Mouse (Mus musculus): ENCODE data around the gene Panx2. TPM values are rescaled to one million over a fixed set of nuclear protein-coding genes. Genes with fewer than 3 reads are reported as not detected.

Gene Panx2
- total and polyA plus RNA-seq, 3 experiments = 0.91 to 2.1 (median 1.3) TPM

DNA sequence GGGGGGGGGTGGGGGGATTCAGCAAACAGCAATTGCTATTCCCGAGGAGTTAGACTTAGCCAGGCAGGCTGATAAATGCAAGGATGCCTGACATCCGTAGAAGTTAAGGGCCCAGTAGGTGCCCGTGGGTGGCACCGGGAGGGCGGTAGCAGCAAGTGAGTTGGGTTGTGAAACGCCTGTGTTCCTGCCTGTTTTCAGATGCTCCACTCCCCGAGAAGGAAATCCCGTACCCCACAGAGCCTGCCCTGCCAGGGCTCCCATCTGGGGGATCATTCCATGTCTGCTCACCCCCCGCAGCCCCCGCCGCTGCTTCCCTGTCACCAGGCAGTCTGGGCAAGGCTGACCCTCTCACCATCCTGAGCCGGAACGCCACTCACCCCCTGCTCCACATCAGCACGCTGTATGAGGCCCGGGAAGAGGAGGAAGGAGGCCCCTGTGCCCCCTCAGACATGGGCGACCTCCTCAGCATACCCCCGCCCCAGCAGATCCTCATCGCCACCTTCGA, 9.9 kb downstream of the Panx2 start:
- Histone ChIP-seq H3K9ac (ENCODE audit: low read depth, low read length) (no peak overlapping the region), H3K4me1 (ENCODE audit: control insufficient read depth, insufficient read depth, low read length) (no peaks in the 10 kb centered on the region; the same call in 1 of the 2 replicates), H3K27me3 (ENCODE audit: control insufficient read depth, insufficient read depth, low read length) (peaks cover 3% of the 10 kb centered on the region), H3K79me2 (replicated peaks; ENCODE audit: control insufficient read depth, insufficient read depth, low read length) (no peaks in the 10 kb centered on the region), H3K36me3 (ENCODE audit: control insufficient read depth, insufficient read depth, low read length) (no peaks in the 10 kb centered on the region), H3K4me3 (no peak overlapping the region), H3K27ac (no peak overlapping the region)
- no peak for TF ChIP-seq POLR2A (IDR thresholded peaks at IDR 0.05; ENCODE audit: insufficient read depth, low read depth, low read length)
- WGBS = 78% methylated on average over 19 of the region's 19 CpGs
- no peak for DNase-seq
- intact Hi-C loops (cut with DNase I) = no loop called here

DNA sequence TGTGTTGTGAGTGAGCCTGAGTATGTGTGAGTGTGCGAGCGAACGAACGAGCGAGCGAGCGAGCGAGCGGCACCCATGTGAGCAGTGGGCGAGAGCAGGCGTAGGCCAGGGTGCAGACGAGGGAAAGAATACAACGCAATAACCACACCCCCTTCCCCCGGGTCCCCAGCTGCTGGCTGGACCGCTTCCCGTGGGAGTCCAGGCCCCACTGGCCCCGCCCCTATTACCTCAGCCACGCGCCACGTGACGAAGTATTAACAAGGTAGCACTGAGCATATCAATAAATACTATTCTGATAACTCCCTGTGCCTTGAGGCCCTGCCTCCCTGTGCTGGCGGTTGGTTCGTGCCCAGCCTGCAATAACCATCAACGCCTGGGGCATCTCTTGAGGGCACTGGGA, 11.1 kb downstream of the Panx2 start:
- peaks cover 3% of the 10 kb centered on the region for H3K27me3 ChIP-seq (ENCODE audit: control insufficient read depth, insufficient read depth, low read length)
- H3K4me3 ChIP-seq = no peak overlapping the region
- no peaks in the 10 kb centered on the region for H3K79me2 ChIP-seq (replicated peaks; ENCODE audit: control insufficient read depth, insufficient read depth, low read length)
- H3K27ac ChIP-seq = no peak overlapping the region
- DNase-seq = no peak
- intact Hi-C loops (cut with DNase I) = loop anchor here (10.0 kb wide), 1 partner anchor 246 kb away; no protein-coding TSS in a partner anchor
- H3K36me3 ChIP-seq (ENCODE audit: control insufficient read depth, insufficient read depth, low read length) = no peaks in the 10 kb centered on the region
- H3K4me1 ChIP-seq (ENCODE audit: control insufficient read depth, insufficient read depth, low read length) = no peaks in the 10 kb centered on the region; the same call in 1 of the 2 replicates
- TF ChIP-seq EP300 (IDR thresholded peaks at IDR 0.05; ENCODE audit: insufficient read depth, low read depth, low read length) = no peak
- no peak for TF ChIP-seq POLR2A (IDR thresholded peaks at IDR 0.05; ENCODE audit: insufficient read depth, low read depth, low read length)
- TF ChIP-seq CTCF (IDR thresholded peaks at IDR 0.05) = no peak
- 69% methylated on average over 24 of the region's 24 CpGs for WGBS
- H3K9ac ChIP-seq (ENCODE audit: low read depth, low read length) = no peak overlapping the region

DNA sequence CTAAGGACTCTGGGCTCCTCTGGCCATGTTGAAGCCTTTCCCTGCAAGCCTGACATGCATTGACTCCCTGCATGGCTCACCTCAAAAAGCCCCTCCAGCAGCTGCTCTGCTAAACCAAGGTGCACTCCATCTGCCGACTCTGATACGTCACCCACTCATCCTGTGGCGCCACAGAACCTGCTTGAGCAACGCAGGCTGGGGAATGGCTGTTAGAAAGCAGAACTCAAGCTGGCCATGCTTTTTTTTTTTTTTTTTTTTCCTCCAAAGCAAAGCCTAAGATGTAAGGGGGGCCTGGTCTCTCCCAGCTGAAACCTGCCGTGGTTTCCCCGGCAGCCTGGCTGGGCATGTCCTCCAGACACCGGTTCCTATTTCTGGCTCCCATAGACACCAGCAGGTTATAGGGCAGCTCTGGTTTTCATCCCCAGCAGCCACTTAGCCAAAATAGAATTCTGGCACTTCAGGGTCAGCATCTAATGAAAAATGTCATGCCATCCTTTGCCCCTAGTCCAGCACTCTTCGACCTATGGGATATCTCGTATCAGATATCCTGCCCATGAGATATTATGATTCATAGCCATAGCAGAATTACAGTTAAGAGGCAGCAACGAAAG, 14.6 kb downstream of the Panx2 start:
- 51% methylated on average over 10 of the region's 10 CpGs for WGBS
- peak overlapping the region; percentile 98 for H3K27ac ChIP-seq
- no peak overlapping the region for H3K9ac ChIP-seq (ENCODE audit: low read depth, low read length)
- H3K36me3 ChIP-seq (ENCODE audit: control insufficient read depth, insufficient read depth, low read length) = no peaks in the 10 kb centered on the region; the same call in 1 of the 2 replicates
- intact Hi-C loops (cut with DNase I) = loop anchor here (10.0 kb wide), 1 partner anchor 249 kb away; no protein-coding TSS in a partner anchor
- H3K4me3 ChIP-seq = no peak overlapping the region
- H3K27me3 ChIP-seq (ENCODE audit: control insufficient read depth, insufficient read depth, low read length) = no peaks in the 10 kb centered on the region
- TF ChIP-seq EP300 (IDR thresholded peaks at IDR 0.05; ENCODE audit: insufficient read depth, low read depth, low read length) = peak; percentile 69; the same call in 1 of the 2 replicates
- no peak for TF ChIP-seq POLR2A (IDR thresholded peaks at IDR 0.05; ENCODE audit: insufficient read depth, low read depth, low read length)
- DNase-seq = peak in 1 of 2 experiments; percentile 64
- H3K79me2 ChIP-seq (replicated peaks; ENCODE audit: control insufficient read depth, insufficient read depth, low read length) = peaks cover 2% of the 10 kb centered on the region; the same call in 1 of the 2 replicates
- peaks cover 13% of the 10 kb centered on the region for H3K4me1 ChIP-seq (ENCODE audit: control insufficient read depth, insufficient read depth, low read length)

DNA sequence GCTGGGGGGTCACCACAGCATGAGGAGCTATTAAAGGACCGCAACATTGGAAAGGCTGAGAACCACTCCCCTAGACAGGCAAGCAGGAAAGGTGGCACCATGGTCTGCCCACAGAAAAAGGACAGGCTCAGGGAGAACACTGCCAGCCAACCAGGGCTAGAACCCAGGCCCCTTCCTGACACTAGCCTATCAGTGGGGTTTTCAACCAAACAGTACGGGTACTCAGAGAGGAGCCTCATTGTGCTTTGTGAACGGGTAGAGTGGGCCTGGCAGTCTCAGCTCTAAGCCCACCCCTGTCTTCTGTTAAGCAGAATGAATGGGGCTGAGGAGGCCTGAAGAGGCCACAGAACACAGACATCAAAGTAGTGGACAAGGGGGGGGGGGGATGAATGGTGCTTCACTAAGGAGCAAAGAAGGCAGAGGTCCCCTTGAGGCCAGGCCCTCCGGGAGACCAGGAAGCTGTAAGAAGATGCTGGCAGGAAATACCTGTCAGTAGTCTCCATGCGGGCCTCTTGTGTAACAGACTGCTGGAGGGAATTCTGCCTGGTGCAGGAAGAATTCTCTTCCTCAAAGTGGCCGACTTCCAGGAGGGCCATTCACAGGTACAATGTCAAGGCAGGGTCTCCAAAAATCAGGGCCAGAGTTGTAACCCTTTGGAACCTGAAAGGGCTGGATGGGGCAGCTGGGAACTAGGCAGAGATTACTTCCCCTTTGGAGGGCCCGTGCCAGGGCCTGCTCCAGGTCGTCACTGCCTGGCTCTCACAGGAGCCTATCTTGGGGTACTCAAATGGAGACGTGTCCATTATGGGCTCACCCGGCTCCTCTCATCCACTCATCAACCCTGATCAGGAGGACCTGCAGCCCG, 15.3 kb downstream of the Panx2 start, which contains the start of gene Trabd:
TSS of gene Trabd (plus strand) at position 512 of the 865 bp plus-strand sequence.
- WGBS = 14% methylated on average over 11 of the region's 11 CpGs
- intact Hi-C loops (cut with DNase I) = loop anchor here (1.0 to 10.0 kb wide), 3 partner anchors 55 to 250 kb away; partner anchors contain the start of gene Ppp6r2
- Histone ChIP-seq H3K9ac (ENCODE audit: low read depth, low read length) (peak within 1 kb of the TSS; percentile 79), H3K4me1 (ENCODE audit: control insufficient read depth, insufficient read depth, low read length) (peaks cover 13% of the 10 kb centered on the region), H3K36me3 (ENCODE audit: control insufficient read depth, insufficient read depth, low read length) (no peaks in the 10 kb centered on the region; the same call in 1 of the 2 replicates), H3K79me2 (replicated peaks; ENCODE audit: control insufficient read depth, insufficient read depth, low read length) (peaks cover 2% of the 10 kb centered on the region; the same call in 1 of the 2 replicates), H3K27me3 (ENCODE audit: control insufficient read depth, insufficient read depth, low read length) (no peaks in the 10 kb centered on the region), H3K27ac (peak within 1 kb of the TSS; percentile 98), H3K4me3 (peak within 1 kb of the TSS; percentile 74)
- TF ChIP-seq POLR2A (IDR thresholded peaks at IDR 0.05; ENCODE audit: insufficient read depth, low read depth, low read length) (no peak), CTCF (IDR thresholded peaks at IDR 0.05) (no peak), EP300 (IDR thresholded peaks at IDR 0.05; ENCODE audit: insufficient read depth, low read depth, low read length) (no peak)
- DNase-seq = peak in 1 of 2 experiments; percentile 43

DNA sequence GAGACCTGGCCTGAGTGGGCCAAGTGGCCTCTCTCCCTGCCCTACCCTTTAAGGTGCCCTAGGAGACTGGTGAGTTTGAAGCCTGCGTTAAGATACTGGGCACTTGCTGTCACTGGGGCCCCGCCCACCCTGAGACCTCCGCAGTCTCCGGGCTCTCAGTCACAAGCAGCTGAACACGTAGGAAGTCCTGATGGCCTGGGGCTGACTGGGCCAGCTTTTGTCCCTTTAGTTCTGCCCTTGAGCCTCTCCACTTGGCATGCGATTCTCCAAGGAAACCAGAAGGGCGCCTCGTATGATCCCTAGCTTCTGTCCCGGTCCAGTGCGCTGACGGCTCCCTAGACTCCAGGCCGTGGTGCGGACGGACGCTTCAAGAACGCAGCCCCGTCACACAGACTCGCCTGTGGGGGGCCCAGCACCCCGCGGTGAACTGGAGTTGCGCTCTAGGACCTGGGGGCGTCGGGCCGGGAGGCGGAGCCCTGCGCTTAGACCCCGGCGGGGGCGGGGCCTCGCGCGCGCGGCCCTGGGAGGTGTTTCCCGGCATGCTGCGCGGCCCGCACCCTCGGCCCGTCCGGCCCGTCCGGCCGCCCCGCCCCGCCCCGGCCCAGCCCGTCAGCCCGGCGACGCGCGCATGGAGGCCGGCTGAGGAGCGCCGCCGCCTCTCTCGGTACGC, 16.1 kb downstream of the Panx2 start:
- peak overlapping the region; percentile 74 for H3K4me3 ChIP-seq
- H3K4me1 ChIP-seq (ENCODE audit: control insufficient read depth, insufficient read depth, low read length) = peaks cover 13% of the 10 kb centered on the region
- TF ChIP-seq POLR2A (IDR thresholded peaks at IDR 0.05; ENCODE audit: insufficient read depth, low read depth, low read length) = peak; percentile 80
- peak; percentile 43 for TF ChIP-seq CTCF (IDR thresholded peaks at IDR 0.05)
- TF ChIP-seq EP300 (IDR thresholded peaks at IDR 0.05; ENCODE audit: insufficient read depth, low read depth, low read length) = no peak; the same call in 1 of the 2 replicates
- H3K27ac ChIP-seq = peak overlapping the region; percentile 98
- no peaks in the 10 kb centered on the region; the same call in 1 of the 2 replicates for H3K36me3 ChIP-seq (ENCODE audit: control insufficient read depth, insufficient read depth, low read length)
- WGBS = under 1% methylated on average over 49 of the region's 59 CpGs
- peaks cover 2% of the 10 kb centered on the region; the same call in 1 of the 2 replicates for H3K79me2 ChIP-seq (replicated peaks; ENCODE audit: control insufficient read depth, insufficient read depth, low read length)
- intact Hi-C loops (cut with DNase I) = loop anchor here (1.0 to 10.0 kb wide), 4 partner anchors 14 to 251 kb away; partner anchors contain the start of genes Ppp6r2 and Selenoo
- H3K27me3 ChIP-seq (ENCODE audit: control insufficient read depth, insufficient read depth, low read length) = no peaks in the 10 kb centered on the region
- peak overlapping the region; percentile 79 for H3K9ac ChIP-seq (ENCODE audit: low read depth, low read length)
- DNase-seq = peak; percentile 92 to 93

Measured in heart, adult 2 months (tissue).